Mouse (Mus musculus): ENCODE data around the gene Zfp169.

Zfp169 gene

GRCm38 (mm10) chr13:48513003-48513929 is at the start of gene Zfp169, which contains the start of gene A830005F24Rik:
Zfp169 (minus strand) TSS chr13:48513451.
A830005F24Rik (plus strand) TSS chr13:48513570.
- peak; percentile 93 for DNase-seq (ENCODE audit: low read depth, low spot score)

- no peak for DNase-seq (ENCODE audit: low read depth, low spot score)
Measured at GRCm38 (mm10) chr13:48562336-48562735, 49.1 kb upstream of the Zfp169 start.

DNA sequence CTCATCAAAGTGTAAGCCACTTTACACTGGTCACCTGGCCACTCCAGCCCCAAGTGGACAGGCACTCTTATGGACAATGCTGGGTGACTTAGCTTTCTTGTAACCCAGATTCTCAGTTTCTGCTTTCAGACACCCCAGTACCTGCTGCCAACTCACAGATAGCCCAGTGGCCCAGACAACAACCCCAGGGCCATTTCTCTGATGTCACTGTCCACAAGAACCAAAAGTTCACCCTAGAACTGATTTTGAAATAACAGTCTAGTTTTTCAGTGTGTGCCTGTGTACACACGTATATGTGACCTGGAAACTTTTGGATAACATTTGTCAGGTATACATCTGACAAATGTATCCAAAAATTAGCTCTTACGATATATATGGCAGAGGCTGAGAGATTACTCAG is 48.2 kb upstream of the Zfp169 start:
- no peak for DNase-seq (ENCODE audit: low read depth, low spot score)

GRCm38 (mm10) chr13:48555976-48556375 is 42.7 kb upstream of the Zfp169 start:
- DNase-seq (ENCODE audit: low read depth, low spot score), result no peak

- DNase-seq (ENCODE audit: low read depth, low spot score), result no peak
Measured at GRCm38 (mm10) chr13:48554552-48554951, 41.3 kb upstream of the Zfp169 start.

GRCm38 (mm10) chr13:48553511-48553910 is 40.3 kb upstream of the Zfp169 start:
- DNase-seq (ENCODE audit: low read depth, low spot score), result no peak

DNA sequence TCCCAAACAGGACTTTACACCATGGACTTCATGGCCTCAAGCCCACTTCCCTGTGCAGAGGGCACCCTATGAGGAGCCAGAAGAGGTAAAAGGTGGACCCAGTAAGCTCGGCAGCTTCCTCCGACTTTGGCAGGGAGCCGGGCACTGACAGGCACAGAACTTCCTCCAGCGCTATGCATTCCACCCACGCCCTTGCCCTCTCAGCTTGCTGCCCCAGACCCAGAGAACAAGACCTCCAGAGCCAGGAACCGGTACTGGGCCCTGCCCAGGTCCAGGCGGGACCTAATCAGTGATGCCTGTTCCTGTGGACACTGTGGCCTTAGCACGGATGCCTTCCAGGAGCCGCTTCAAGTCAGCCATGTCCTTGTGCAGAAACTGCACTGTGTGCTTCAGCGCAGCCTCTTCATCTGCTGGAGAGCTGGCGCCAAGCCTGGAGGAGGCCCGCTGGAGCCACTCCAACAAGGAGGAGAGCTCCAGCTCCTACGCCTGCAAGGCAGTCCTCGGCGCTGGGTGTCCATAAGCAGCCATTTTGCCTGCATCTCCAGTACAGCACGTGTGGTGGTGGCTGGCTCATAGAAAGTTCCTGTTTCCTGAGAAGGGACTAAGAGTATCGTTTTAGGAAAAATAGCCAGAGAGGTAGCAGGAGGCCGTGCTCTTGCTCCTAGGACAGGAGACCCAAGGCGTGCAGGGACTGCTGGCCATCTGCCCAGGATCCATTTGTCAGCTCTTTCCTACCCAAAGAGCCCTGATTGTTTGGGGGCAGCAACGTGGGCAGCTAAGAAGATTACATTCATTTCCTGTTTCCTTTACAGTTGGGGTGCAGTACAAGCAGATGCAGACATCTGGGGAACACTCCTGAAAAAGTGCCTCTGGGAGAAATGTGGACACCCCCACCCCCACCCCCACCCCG is 39.2 kb upstream of the Zfp169 start:
- peak; percentile 24 for DNase-seq (ENCODE audit: low read depth, low spot score)

GRCm38 (mm10) chr13:48548296-48548695 is 35.0 kb upstream of the Zfp169 start:
- no peak for DNase-seq (ENCODE audit: low read depth, low spot score)

DNA sequence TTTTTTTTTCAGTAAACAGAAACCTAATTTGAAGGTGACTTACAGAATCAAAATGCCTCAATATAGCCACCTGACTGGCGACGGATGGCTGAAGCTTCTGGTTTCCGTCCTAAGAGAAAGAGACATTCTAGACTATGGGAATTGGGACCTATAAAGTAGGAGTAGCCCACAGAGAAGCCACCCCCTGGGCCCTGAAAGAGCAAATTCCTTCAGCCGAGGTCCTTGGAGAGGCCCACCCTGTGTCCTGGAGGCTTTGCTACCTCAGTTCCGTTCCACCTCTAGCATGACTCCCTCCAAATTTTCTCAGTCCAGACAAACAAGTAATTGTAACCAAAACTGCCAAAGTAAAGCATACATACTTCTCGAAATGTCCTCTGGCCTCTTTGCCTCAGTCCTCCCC is 34.4 kb upstream of the Zfp169 start:
- no peak for DNase-seq (ENCODE audit: low read depth, low spot score)

- peak; percentile 99 for DNase-seq (ENCODE audit: low read depth, low spot score)
Measured at GRCm38 (mm10) chr13:48546330-48546917, 33.2 kb upstream of the Zfp169 start.

- peak; percentile 98 for DNase-seq (ENCODE audit: low read depth, low spot score)
Measured at GRCm38 (mm10) chr13:48545476-48546281, 32.4 kb upstream of the Zfp169 start.

DNA sequence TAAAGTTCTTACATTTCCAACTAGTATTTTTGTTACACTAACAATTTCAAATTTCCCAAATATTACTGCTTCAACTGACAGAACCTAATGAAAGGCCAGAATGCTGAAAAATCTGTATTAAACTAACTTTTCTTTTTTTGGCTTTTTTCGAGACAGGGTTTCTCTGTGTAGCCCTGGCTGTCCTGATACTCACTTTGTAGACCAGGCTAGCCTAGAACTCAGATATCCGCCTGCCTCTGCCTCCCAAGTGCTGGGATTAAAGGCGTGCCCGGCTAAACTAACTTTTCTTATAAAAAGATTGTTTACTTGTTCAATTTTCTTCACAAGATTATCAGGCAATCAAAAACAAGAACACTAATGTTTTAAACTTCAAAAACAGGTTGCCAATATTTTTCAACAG is 31.6 kb upstream of the Zfp169 start:
- no peak for DNase-seq (ENCODE audit: low read depth, low spot score)

- DNase-seq (ENCODE audit: low read depth, low spot score), result no peak
Measured at GRCm38 (mm10) chr13:48544391-48544790, 31.1 kb upstream of the Zfp169 start.

- DNase-seq (ENCODE audit: low read depth, low spot score), result no peak
Measured at GRCm38 (mm10) chr13:48540488-48540887, 27.2 kb upstream of the Zfp169 start.

DNA sequence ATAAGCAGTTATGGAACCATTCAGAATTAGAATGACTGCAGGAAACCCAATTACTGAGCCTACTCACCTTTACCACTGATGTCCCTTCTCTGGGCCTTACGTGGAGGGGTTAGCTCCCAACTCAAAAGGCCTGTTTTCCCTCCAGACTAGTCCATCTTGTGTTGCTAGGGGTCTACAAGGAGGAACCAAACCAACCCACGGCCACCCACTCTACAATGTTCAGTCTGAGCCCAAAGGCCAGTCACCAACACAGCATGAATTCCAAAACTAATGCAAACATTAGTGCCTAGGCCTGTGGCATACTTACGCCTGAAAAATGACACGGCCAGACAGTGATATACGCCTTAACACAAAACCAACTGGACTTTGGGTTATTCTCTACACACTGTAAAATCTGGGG is 20.2 kb upstream of the Zfp169 start:
- DNase-seq (ENCODE audit: low read depth, low spot score), result no peak

- DNase-seq (ENCODE audit: low read depth, low spot score), result no peak
Measured at GRCm38 (mm10) chr13:48531448-48531847, 18.2 kb upstream of the Zfp169 start.

DNA sequence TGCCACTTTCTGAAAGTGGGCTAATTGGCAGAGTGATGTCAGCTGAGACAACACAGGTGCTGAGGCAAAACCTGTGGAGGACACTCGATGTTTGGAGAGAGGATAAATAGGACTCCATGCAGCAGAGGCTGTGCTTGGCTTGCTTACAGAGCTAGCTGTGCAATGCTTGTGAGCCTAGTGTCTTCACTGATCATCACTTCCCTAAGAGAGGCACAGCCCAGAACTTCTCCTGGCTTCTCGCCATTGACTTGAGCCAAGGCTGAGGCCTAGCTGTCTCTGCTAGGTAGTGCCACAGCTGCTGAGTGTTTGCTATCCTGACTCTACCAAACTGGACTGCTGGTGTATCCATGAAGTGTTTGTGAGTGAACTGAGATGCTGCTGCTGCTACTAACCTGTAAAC is 17.4 kb upstream of the Zfp169 start:
- DNase-seq (ENCODE audit: low read depth, low spot score), result no peak

GRCm38 (mm10) chr13:48529028-48529427 is 15.8 kb upstream of the Zfp169 start:
- DNase-seq (ENCODE audit: low read depth, low spot score), result no peak

DNA sequence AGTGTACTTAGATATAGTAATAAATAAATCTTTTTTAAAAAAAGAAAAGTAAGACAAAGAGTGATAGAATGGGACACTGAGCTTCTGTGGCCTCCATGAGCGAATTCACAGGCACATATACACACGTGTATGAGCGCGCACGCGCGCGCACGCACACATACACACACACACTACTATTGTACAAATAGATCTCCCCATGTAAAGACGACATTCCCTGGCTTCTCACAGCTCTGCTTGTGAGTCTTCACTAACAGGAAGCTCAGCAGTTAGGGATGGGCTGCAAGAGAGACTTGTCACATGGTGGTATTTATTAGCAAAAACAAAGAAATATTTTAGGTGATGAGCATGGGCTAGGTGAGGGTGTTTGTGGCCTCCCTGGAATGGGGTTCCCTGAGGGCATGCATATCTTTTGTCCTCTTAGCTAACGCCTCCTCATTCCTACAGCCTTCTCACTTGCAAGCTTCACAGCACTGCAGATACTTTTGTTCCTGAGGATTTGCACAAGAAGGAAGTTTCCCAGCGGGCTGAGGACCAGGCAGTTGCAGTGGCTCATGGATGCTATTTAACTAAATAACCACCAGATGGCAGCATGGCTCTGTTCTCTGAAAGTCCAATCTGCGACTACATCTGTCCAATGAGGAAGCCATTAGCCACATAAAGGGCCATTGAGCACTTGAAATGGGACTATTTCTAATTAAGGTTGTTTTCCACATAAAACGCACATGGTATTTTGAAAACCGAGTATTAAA is 15.0 kb upstream of the Zfp169 start:
- peak; percentile 93 for DNase-seq (ENCODE audit: low read depth, low spot score)

DNA sequence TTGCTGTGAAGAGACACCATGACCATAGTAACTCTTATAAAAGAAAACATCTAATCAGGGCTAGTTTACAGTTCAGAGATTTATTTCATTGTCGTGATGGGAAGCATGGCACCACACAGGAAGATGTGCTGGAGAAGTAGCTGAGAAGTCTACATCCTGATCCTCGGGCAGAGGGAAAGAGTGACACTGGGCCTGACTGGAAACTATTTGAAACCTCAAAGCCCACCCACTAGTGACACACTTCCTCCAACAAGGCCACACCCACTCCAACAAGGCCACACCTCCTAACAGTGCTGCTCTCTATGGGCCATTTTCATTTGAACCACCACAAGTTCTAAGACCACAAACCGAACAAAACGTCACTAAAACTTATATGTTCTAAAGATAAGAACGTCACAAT is 12.5 kb upstream of the Zfp169 start:
- peak; percentile 39 for DNase-seq (ENCODE audit: low read depth, low spot score)
